Mouse (Mus musculus): ENCODE data around the gene BC024978. TPM values are rescaled to one million over a fixed set of nuclear protein-coding genes. Genes with fewer than 3 reads are reported as not detected.

Gene BC024978
- polyA plus RNA-seq, 1 experiment from 2014 or later: 3.6 TPM

DNA sequence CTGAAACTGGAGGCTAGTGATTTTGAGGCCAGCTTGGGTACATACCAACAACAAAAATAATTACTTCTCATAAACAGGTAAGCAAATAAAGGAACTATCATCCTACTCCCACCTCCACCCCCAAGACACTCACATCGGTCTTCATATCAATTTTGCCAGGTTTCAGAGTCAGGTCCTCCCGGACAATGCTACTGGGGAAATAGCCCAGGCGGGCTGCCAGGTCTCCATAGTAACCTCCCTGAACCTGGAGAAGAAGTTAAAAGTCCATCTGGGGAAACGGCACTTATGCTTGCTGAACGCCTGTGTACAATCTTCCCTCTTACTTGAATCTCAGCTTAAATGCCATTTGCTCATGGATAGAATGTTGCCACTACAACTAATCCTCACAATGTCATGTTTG lies 15.5 kb upstream of the BC024978 start:
- ATAC-seq (ENCODE audit: low FRiP score, low TSS enrichment) (no peak), DNase-seq (peak; percentile 56)
- peaks cover 18% of the 10 kb centered on the region for H3K36me3 ChIP-seq (ENCODE audit: control insufficient read depth, insufficient read depth, low read length)
- 38% methylated on average over 5 of the region's 5 CpGs for WGBS
- H3K4me2 ChIP-seq (ENCODE audit: low read length): 0 out of 2 replicates have a peak overlapping the region, but pooled peaks have one; percentile 4
- H3K27me3 ChIP-seq (ENCODE audit: control insufficient read depth, insufficient read depth, low read length): no peaks in the 10 kb centered on the region
- H3K27ac ChIP-seq (replicated peaks; ENCODE audit: low read depth, low read length): peak overlapping the region; percentile 82
- peaks cover 14% of the 10 kb centered on the region for H3K4me1 ChIP-seq (ENCODE audit: control insufficient read depth, insufficient read depth, low read length)
- no peak overlapping the region for H3K9ac ChIP-seq (replicated peaks; ENCODE audit: low read length)
- no peaks in the 10 kb centered on the region for H3K9me3 ChIP-seq (ENCODE audit: control insufficient read depth, low read length)
- no peak overlapping the region for H3K4me3 ChIP-seq (replicated peaks; ENCODE audit: low read depth, low read length)

DNA sequence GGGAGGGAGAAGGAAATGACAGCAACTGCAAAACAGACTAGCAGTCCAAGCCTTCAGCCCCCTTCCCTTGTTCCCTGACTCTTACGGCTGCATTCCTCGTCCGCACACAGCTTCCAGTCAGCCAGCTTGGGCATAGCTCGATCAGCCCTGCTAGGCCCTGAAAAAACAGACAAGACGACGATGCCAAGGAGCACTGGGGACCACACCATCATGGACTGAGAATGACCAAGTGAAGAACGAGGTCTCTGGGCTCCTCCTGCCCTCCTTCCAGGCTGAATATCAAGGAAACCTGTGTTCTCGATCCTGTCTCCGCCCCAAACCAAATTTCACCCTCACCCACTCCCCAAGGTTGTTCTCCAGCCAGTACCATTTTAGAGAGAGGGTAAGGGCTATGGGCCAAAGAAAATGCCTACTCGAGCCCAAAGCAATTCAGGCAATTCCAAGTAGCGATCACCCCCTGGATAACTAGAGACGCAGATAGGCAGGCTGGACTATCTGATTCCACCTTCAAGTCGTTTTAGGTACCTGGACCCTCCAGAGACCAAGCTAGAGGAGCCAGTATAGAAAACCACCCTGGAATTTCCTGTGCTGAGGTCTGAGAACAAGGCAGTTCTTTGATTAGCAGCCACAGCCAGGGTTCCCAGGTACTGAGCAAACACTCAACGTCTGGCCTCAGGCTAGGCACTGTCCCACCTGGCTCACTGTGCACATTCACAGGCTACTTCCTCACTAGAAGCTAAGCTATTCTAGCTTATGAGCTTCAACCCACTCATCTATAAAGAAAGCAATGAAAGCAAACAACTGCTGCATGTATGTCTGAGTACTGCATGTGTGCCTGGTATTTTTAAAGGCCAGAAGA lies 14.5 kb upstream of the BC024978 start, which contains the start of the genes Gm21983 and Mia:
Gene Gm21983, minus strand, starts transcription at position 250 of the 859 bp plus-strand sequence.
Gene Mia, minus strand, starts transcription at position 321 of the 859 bp plus-strand sequence.
- no peak within 1 kb of the TSS for H3K9ac ChIP-seq (replicated peaks; ENCODE audit: low read length)
- H3K4me1 ChIP-seq (ENCODE audit: control insufficient read depth, insufficient read depth, low read length): peaks cover 14% of the 10 kb centered on the region
- DNase-seq (no peak), ATAC-seq (ENCODE audit: low FRiP score, low TSS enrichment) (no peak)
- H3K9me3 ChIP-seq (ENCODE audit: control insufficient read depth, low read length): no peaks in the 10 kb centered on the region
- 71% methylated on average over 14 of the region's 14 CpGs for WGBS
- H3K36me3 ChIP-seq (ENCODE audit: control insufficient read depth, insufficient read depth, low read length): peaks cover 21% of the 10 kb centered on the region
- 0 out of 2 replicates have a peak within 1 kb of the TSS, but pooled peaks have one; percentile 4 for H3K4me2 ChIP-seq (ENCODE audit: low read length)
- H3K27ac ChIP-seq (replicated peaks; ENCODE audit: low read depth, low read length): peak within 1 kb of the TSS; percentile 82
- H3K4me3 ChIP-seq (replicated peaks; ENCODE audit: low read depth, low read length): no peak within 1 kb of the TSS
- H3K27me3 ChIP-seq (ENCODE audit: control insufficient read depth, insufficient read depth, low read length): no peaks in the 10 kb centered on the region

DNA sequence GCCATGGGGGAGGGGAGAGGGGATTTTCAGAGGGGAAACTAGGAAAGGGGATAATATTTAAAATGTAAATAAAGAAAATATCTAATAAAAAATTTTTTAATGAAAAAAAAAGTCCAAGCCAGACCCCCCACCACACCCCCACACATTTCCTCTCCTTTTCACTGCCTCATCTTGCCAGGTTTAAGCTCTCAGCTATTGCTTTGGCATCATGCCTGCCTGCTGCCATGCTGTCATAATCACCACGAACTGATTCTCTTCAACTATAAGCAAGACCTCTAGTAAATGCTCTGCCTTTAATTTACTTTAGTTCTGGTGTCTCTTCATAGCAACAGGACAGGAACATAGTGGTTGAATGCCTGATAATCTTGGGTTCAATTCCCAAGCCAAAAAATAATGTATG lies 13.1 kb upstream of the BC024978 start:
- Histone ChIP-seq H3K27ac (replicated peaks; ENCODE audit: low read depth, low read length) (no peak overlapping the region), H3K9ac (replicated peaks; ENCODE audit: low read length) (no peak overlapping the region), H3K4me3 (replicated peaks; ENCODE audit: low read depth, low read length) (no peak overlapping the region), H3K4me2 (ENCODE audit: low read length) (no peak overlapping the region), H3K4me1 (ENCODE audit: control insufficient read depth, insufficient read depth, low read length) (peaks cover 14% of the 10 kb centered on the region), H3K27me3 (ENCODE audit: control insufficient read depth, insufficient read depth, low read length) (no peaks in the 10 kb centered on the region), H3K9me3 (ENCODE audit: control insufficient read depth, low read length) (no peaks in the 10 kb centered on the region), H3K36me3 (ENCODE audit: control insufficient read depth, insufficient read depth, low read length) (peaks cover 34% of the 10 kb centered on the region)
- DNase-seq (no peak), ATAC-seq (ENCODE audit: low FRiP score, low TSS enrichment) (no peak)
- WGBS: 84% methylated on average over 1 of the region's 1 CpGs

DNA sequence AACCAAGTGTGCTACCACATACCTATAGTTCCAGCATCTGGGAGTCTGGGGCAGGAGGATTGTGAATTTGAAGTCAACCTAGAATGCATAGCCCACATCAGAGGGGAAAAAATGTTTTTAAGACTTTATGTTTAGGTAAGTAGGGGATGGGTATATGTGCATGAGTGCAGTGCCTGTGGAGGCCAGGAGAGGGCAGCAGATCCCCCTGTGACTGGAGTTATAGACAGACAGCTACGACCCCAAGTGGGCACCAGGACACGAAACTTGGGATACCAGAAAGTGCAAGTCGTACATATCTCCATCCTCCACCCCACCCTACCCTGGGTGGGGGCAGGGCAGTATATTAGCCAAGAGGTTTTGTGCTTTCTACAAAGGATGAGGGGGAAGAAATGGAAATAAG lies 10.6 kb upstream of the BC024978 start:
- peak; percentile 32 for DNase-seq

DNA sequence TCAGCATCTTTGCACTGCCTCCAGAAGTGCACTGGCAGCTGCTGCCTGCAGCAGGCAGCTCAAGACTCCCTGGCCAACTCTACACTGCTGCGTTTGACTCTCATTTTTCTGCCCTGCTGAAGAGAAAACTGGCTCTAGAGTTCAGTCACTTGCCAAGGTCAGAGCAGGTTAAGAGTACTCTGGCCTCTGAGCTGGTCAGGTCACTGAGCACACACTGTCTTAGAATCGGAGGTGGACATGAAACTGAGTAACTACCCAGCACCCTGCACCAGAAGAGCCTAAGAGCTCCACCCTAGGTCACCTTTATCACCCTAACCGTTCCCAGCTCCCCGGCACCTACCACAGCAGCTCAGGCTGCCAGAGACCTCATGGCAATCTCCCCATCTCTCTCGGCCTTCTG lies 9.6 kb upstream of the BC024978 start:
- Histone ChIP-seq H3K4me1 (ENCODE audit: control insufficient read depth, insufficient read depth, low read length) (no peaks in the 10 kb centered on the region), H3K9ac (replicated peaks; ENCODE audit: low read length) (no peak overlapping the region), H3K4me2 (ENCODE audit: low read length) (no peak overlapping the region), H3K36me3 (ENCODE audit: control insufficient read depth, insufficient read depth, low read length) (peaks cover 69% of the 10 kb centered on the region), H3K9me3 (ENCODE audit: control insufficient read depth, low read length) (no peaks in the 10 kb centered on the region), H3K27me3 (ENCODE audit: control insufficient read depth, insufficient read depth, low read length) (no peaks in the 10 kb centered on the region), H3K4me3 (replicated peaks; ENCODE audit: low read depth, low read length) (no peak overlapping the region), H3K27ac (replicated peaks; ENCODE audit: low read depth, low read length) (no peak overlapping the region)
- ATAC-seq (ENCODE audit: low FRiP score, low TSS enrichment) (no peak), DNase-seq (no peak)
- WGBS: 93% methylated on average over 5 of the region's 5 CpGs

More for the DNA sequence above, 10.6 kb upstream of the BC024978 start:
- H3K4me3 ChIP-seq (replicated peaks; ENCODE audit: low read depth, low read length): no peak overlapping the region
- peaks cover 3% of the 10 kb centered on the region; the same call in 1 of the 2 replicates for H3K4me1 ChIP-seq (ENCODE audit: control insufficient read depth, insufficient read depth, low read length)
- WGBS: 76% methylated on average over 3 of the region's 3 CpGs
- H3K4me2 ChIP-seq (ENCODE audit: low read length): no peak overlapping the region
- no peak overlapping the region for H3K27ac ChIP-seq (replicated peaks; ENCODE audit: low read depth, low read length)
- H3K36me3 ChIP-seq (ENCODE audit: control insufficient read depth, insufficient read depth, low read length): peaks cover 59% of the 10 kb centered on the region
- H3K27me3 ChIP-seq (ENCODE audit: control insufficient read depth, insufficient read depth, low read length): no peaks in the 10 kb centered on the region
- H3K9ac ChIP-seq (replicated peaks; ENCODE audit: low read length): no peak overlapping the region
- no peaks in the 10 kb centered on the region for H3K9me3 ChIP-seq (ENCODE audit: control insufficient read depth, low read length)
- no peak for ATAC-seq (ENCODE audit: low FRiP score, low TSS enrichment)

DNA sequence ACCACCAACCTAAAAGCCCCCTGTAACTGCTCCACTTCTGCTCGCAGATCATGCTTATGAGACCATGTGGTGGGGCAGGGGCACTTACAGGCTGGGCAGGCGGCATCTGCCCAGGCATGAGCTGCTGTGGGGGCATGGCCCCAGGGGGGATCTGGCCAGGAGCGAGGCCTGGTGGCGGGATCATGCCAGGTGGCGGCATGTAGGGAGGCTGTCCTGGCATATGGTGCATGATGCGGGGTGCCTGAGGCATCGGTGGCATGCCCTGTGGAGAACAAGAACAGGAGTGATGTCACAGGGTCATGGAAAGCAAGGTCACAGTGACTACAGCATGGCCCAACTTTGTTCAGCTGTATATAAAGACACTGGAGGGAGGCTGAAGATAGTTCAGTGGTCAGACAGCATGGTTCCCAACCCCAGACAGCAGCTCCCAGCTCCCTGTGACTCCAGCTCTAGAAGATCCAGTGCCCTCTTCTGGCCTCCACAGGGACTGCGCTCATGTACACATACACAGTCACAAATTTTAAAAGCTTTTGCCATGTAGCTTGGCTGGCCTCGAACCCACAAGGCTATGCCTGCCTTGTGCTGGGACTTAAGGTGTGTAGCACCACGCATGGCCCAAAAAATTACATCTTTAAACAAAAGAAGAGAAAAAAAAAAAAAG lies 6.2 kb upstream of the BC024978 start:
- H3K27me3 ChIP-seq (ENCODE audit: control insufficient read depth, insufficient read depth, low read length): no peaks in the 10 kb centered on the region
- peaks cover 7% of the 10 kb centered on the region for H3K4me1 ChIP-seq (ENCODE audit: control insufficient read depth, insufficient read depth, low read length)
- DNase-seq (no peak), ATAC-seq (ENCODE audit: low FRiP score, low TSS enrichment) (no peak)
- 95% methylated on average over 10 of the region's 10 CpGs for WGBS
- no peak overlapping the region for H3K9ac ChIP-seq (replicated peaks; ENCODE audit: low read length)
- H3K4me3 ChIP-seq (replicated peaks; ENCODE audit: low read depth, low read length): no peak overlapping the region
- no peak overlapping the region for H3K4me2 ChIP-seq (ENCODE audit: low read length)
- no peaks in the 10 kb centered on the region for H3K9me3 ChIP-seq (ENCODE audit: control insufficient read depth, low read length)
- H3K36me3 ChIP-seq (ENCODE audit: control insufficient read depth, insufficient read depth, low read length): peaks cover 95% of the 10 kb centered on the region
- H3K27ac ChIP-seq (replicated peaks; ENCODE audit: low read depth, low read length): no peak overlapping the region

DNA sequence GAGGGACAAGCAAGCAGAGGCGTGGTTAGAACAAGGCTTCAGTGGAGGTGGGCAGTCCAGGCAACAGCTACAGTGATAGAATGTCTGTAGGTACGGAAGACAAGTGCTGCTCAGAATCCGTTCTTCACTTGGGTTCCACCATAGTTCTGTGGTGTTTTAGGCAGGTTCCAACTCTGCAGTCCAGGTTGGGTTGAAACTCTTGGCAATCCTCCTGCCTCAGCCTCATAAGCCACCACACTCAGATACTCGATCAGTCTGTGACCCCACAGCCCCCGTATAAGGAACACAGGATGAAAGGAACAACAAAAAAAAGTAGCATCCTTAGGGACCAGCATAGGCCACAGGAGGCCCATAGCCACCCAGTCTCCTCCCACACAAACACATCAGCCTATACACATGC lies 3.1 kb upstream of the BC024978 start:
- Histone ChIP-seq H3K4me3 (replicated peaks; ENCODE audit: low read depth, low read length) (no peak overlapping the region), H3K9ac (replicated peaks; ENCODE audit: low read length) (no peak overlapping the region), H3K27me3 (ENCODE audit: control insufficient read depth, insufficient read depth, low read length) (no peaks in the 10 kb centered on the region), H3K4me1 (ENCODE audit: control insufficient read depth, insufficient read depth, low read length) (peaks cover 18% of the 10 kb centered on the region), H3K9me3 (ENCODE audit: control insufficient read depth, low read length) (no peaks in the 10 kb centered on the region), H3K4me2 (ENCODE audit: low read length) (no peak overlapping the region), H3K36me3 (ENCODE audit: control insufficient read depth, insufficient read depth, low read length) (peaks cover 66% of the 10 kb centered on the region), H3K27ac (replicated peaks; ENCODE audit: low read depth, low read length) (no peak overlapping the region)
- no peak for DNase-seq
- 94% methylated on average over 5 of the region's 5 CpGs for WGBS
- no peak for ATAC-seq (ENCODE audit: low FRiP score, low TSS enrichment)

DNA sequence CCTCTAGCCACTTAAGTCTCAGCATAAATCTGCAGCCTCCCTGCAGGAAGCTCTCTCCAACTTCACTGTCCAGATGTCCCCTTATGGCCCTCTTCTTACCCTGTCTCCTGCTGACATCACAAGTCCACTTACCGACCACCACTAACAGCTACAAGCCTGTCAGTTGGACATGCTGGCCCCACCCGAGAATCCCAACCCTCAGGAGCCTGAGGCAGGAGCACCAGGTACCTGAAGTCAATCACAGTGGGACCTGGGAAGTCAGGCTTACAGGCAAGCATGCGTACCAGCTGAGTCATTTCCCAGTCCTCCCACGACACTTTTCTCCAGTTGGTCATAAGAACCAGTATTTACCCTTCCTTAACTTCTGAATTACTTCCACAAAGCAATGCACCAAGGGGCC lies 1.9 kb upstream of the BC024978 start:
- no peak for ATAC-seq (ENCODE audit: low FRiP score, low TSS enrichment)
- peak overlapping the region; percentile 9; the same call in 1 of the 2 replicates for H3K9ac ChIP-seq (replicated peaks; ENCODE audit: low read length)
- H3K4me3 ChIP-seq (replicated peaks; ENCODE audit: low read depth, low read length): no peak overlapping the region
- DNase-seq: no peak
- H3K27ac ChIP-seq (replicated peaks; ENCODE audit: low read depth, low read length): no peak overlapping the region
- H3K27me3 ChIP-seq (ENCODE audit: control insufficient read depth, insufficient read depth, low read length): no peaks in the 10 kb centered on the region
- peak overlapping the region; percentile 79; the same call in 1 of the 2 replicates for H3K4me2 ChIP-seq (ENCODE audit: low read length)
- no peaks in the 10 kb centered on the region for H3K9me3 ChIP-seq (ENCODE audit: control insufficient read depth, low read length)
- WGBS: 90% methylated on average over 4 of the region's 4 CpGs
- H3K36me3 ChIP-seq (ENCODE audit: control insufficient read depth, insufficient read depth, low read length): peaks cover 53% of the 10 kb centered on the region
- H3K4me1 ChIP-seq (ENCODE audit: control insufficient read depth, insufficient read depth, low read length): peaks cover 18% of the 10 kb centered on the region

All from midbrain, embryonic 14.5 days (tissue).